Mouse (Mus musculus): Measurements from ENCODE around the gene D830030K20Rik. TPM values are rescaled to one million over a fixed set of nuclear protein-coding genes. Genes with fewer than 3 reads are reported as not detected.
A peak's percentile ranks its signal among the peaks of the same experiment; 100 is the strongest.
"Not testable (repeated sequence)": the region's sequence is repeated elsewhere in the genome, so short reads cannot be mapped to it uniquely, and the experiment has no call there.

D830030K20Rik gene
- total RNA-seq (2022), result not detected

GRCm38 (mm10) chr14:3208272-3209152 is at the start of gene D830030K20Rik:
Gene D830030K20Rik, plus strand, starts transcription at chr14:3208488.
- DNase-seq (ENCODE audit: low spot score in 2 of 2), result not testable (repeated sequence)

- DNase-seq (ENCODE audit: low spot score in 2 of 2), result not testable (repeated sequence)
Measured at GRCm38 (mm10) chr14:3187955-3188354, 20.3 kb upstream of the D830030K20Rik start, which contains the start of gene Gm5795. Gene Gm5795, plus strand, starts transcription at chr14:3188255.

- not testable (repeated sequence) for DNase-seq (ENCODE audit: low spot score in 2 of 2)
Measured at GRCm38 (mm10) chr14:3209367-3209766, 1.1 kb downstream of the D830030K20Rik start.

GRCm38 (mm10) chr14:3262531-3262930 is 54.2 kb downstream of the D830030K20Rik start:
- peak; percentile 1 to 2 for DNase-seq (ENCODE audit: low spot score in 2 of 2)

Other genes starting within 250 kb of the D830030K20Rik start
- gene Gm2888, start 178.5 kb upstream of the D830030K20Rik start, total RNA-seq (2022), result not detected
- not detected for gene Gm2897, start 159.2 kb upstream of the D830030K20Rik start, total RNA-seq (2022)
- gene Gm10340, start 74.5 kb upstream of the D830030K20Rik start, total RNA-seq (2022), result not detected
- gene Gm5795, start 20.2 kb upstream of the D830030K20Rik start, total RNA-seq (2022), result not detected
- gene Gm2956, start 124.1 kb downstream of the D830030K20Rik start, total RNA-seq (2022), result under 1 TPM in 1 of 4 experiments, not detected in 3; 0.83 TPM
- gene Gm10413, start 186.6 kb downstream of the D830030K20Rik start, total RNA-seq (2022), result not detected
- under 1 TPM in 1 of 4 experiments, not detected in 3; 0.13 TPM for gene Gm10409, start 204.1 kb downstream of the D830030K20Rik start, total RNA-seq (2022)
- gene Gm3005, start 219.6 kb downstream of the D830030K20Rik start, total RNA-seq (2022), result not detected
- gene Gm10408, start 240.9 kb downstream of the D830030K20Rik start, total RNA-seq (2022), result not detected

Data from gastrocnemius, adult 8-10 months (tissue).